Comparison of ENCODE assay signal across 14 mouse cellular contexts in genomic region chr19:43726510-43727146, GRCm38 (mm10). TPM values are rescaled to one million over a fixed set of nuclear protein-coding genes. Genes with fewer than 3 reads are reported as not detected.
DNase-seq lines count a peak whose midpoint lies in the region; ATAC-seq and TF ChIP-seq lines count a peak whose summit lies in the region.
"Had no signal": no experiment of that assay in that cellular context is flagged by ENCODE, and none has a peak within 500 bp of the region (broad histone marks: within the 10 kb centered on the region; RNA-seq: fewer than 3 reads in every experiment).

No protein-coding gene starts in this region.

- peaks cover 15% of the 10 kb centered on the region for H3K4me1 ChIP-seq in liver, embryonic 13.5 days (replicated peaks)
- H3K4me1 ChIP-seq in MEL (ENCODE audit: control insufficient read depth in 1 of 2, insufficient read depth in 2 of 2, low read length in 2 of 2) = peaks cover 0 to 3% of the 10 kb centered on the region in 2 experiments; a peak in 1 of 4 replicates
- peaks cover 5% of the 10 kb centered on the region; the same call in 1 of the 2 replicates for H3K4me1 ChIP-seq in intestine, embryonic 15.5 days (replicated peaks)

- WGBS in liver, embryonic 13.5 days (ENCODE audit: insufficient replicate concordance) = 69% methylated on average over 15 of the region's 15 CpGs
- WGBS in intestine, embryonic 15.5 days = 93% methylated on average over 15 of the region's 15 CpGs

- no peak overlapping the region for H3K4me2 ChIP-seq in liver, embryonic 13.5 days
- no peak overlapping the region for H3K4me2 ChIP-seq in intestine, embryonic 15.5 days (replicated peaks)
- H3K4me2 ChIP-seq: embryonic facial prominence, embryonic 13.5 days had no signal

- no peak for TF ChIP-seq POLR2A in MEL (IDR thresholded peaks at IDR 0.05; ENCODE audit: control insufficient read depth in 1 of 2, insufficient read depth in 1 of 2, low read depth in 1 of 2, low read length in 2 of 2, poor library complexity in 1 of 2)

- H3K36me3 ChIP-seq in liver, embryonic 13.5 days = peaks cover 24% of the 10 kb centered on the region
- H3K36me3 ChIP-seq in MEL (ENCODE audit: control insufficient read depth in 1 of 2, insufficient read depth in 2 of 2, low read length in 2 of 2) = peaks cover 0 to 3% of the 10 kb centered on the region in 2 experiments; a peak in 2 of 4 replicates
- H3K36me3 ChIP-seq in intestine, embryonic 15.5 days = peaks cover 27% of the 10 kb centered on the region; the same call in 1 of the 2 replicates
- H3K36me3 ChIP-seq in splenic B cell, adult 2 months (ENCODE audit: control insufficient read depth, insufficient read depth, low read length, poor library complexity, severe bottlenecking) = peaks cover 4% of the 10 kb centered on the region; the same call in 1 of the 2 replicates

- TF ChIP-seq CTCF in MEL (IDR thresholded peaks at IDR 0.05 in 2 of 3, conservative IDR thresholded peaks at IDR 0.05 in 1 of 3; ENCODE audit: control insufficient read depth in 1 of 3, insufficient read depth in 1 of 3, low read depth in 2 of 3, low read length in 3 of 3, poor library complexity in 1 of 3, severe bottlenecking in 1 of 3) = no peak

- no peaks in the 10 kb centered on the region for H3K79me2 ChIP-seq in MEL (ENCODE audit: control insufficient read depth, insufficient read depth, low read length, poor library complexity)

- no peak for DNase-seq in liver, embryonic 13.5 days
- DNase-seq in liver (no peak), MEL (ENCODE audit: low read depth, low spot score) (peak; percentile 34)
- peak; percentile 87 for DNase-seq in splenic B cell, adult 2 months (ENCODE audit: low read depth, low spot score)
- no peak for DNase-seq in layer of hippocampus, adult 18-20 months (ENCODE audit: low spot score in 2 of 2)
- DNase-seq in urinary bladder, adult 18-20 months (ENCODE audit: low spot score in 2 of 2) = no peak
- DNase-seq: cerebellum, adult 11-12 months; midbrain, embryonic 14.5 days; right cerebral cortex, postnatal 14 days; thymus, postnatal 25 days had no signal

- TF ChIP-seq EP300 in MEL (IDR thresholded peaks at IDR 0.05; ENCODE audit: low read depth in 1 of 2, low read length in 2 of 2) = no peak

- H3K4me3 ChIP-seq in liver, embryonic 13.5 days (replicated peaks) = no peak overlapping the region
- H3K4me3 ChIP-seq in MEL (ENCODE audit: control insufficient read depth in 1 of 2, insufficient read depth in 1 of 2, low read depth in 2 of 2, low read length in 2 of 2) = no peak overlapping the region
- no peak overlapping the region for H3K4me3 ChIP-seq in intestine, embryonic 15.5 days (replicated peaks)
- H3K4me3 ChIP-seq: embryonic facial prominence, embryonic 13.5 days had no signal

- no peak for TF ChIP-seq RAD21 in MEL (IDR thresholded peaks at IDR 0.05; ENCODE audit: low read depth, low read length)

- H3K27ac ChIP-seq in liver, embryonic 13.5 days = no peak overlapping the region
- no peak overlapping the region for H3K27ac ChIP-seq in MEL (ENCODE audit: control insufficient read depth, low read depth, low read length)
- no peak overlapping the region for H3K27ac ChIP-seq in intestine, embryonic 15.5 days
- H3K27ac ChIP-seq: embryonic facial prominence, embryonic 13.5 days; macrophage had no signal

- ATAC-seq in liver, embryonic 13.5 days (ENCODE audit: low read depth) = 0 out of 2 replicates have a peak, but pooled peaks have one; percentile 5
- ATAC-seq in intestine, embryonic 15.5 days = peak; percentile 28; the same call in 1 of the 2 replicates

- no peaks in the 10 kb centered on the region for H3K27me3 ChIP-seq in liver, embryonic 13.5 days
- H3K27me3 ChIP-seq in MEL (ENCODE audit: control insufficient read depth in 1 of 2, insufficient read depth in 2 of 2, low read length in 2 of 2) = no peaks in the 10 kb centered on the region
- H3K27me3 ChIP-seq in intestine, embryonic 15.5 days (replicated peaks) = no peaks in the 10 kb centered on the region
- no peaks in the 10 kb centered on the region for H3K27me3 ChIP-seq in splenic B cell, adult 2 months (ENCODE audit: control insufficient read depth, insufficient read depth, low read length, poor library complexity, severe bottlenecking)
- H3K27me3 ChIP-seq: embryonic facial prominence, embryonic 13.5 days had no signal

- H3K9ac ChIP-seq in liver, embryonic 13.5 days = no peak overlapping the region
- no peak overlapping the region for H3K9ac ChIP-seq in MEL (ENCODE audit: control insufficient read depth, low read depth, low read length, poor library complexity, severe bottlenecking)
- H3K9ac ChIP-seq in intestine, embryonic 15.5 days = no peak overlapping the region
- H3K9ac ChIP-seq: embryonic facial prominence, embryonic 13.5 days had no signal

- no peaks in the 10 kb centered on the region for H3K9me3 ChIP-seq in liver, embryonic 13.5 days (replicated peaks)
- H3K9me3 ChIP-seq in MEL (replicated peaks; ENCODE audit: insufficient read depth, low read length) = no peaks in the 10 kb centered on the region
- no peaks in the 10 kb centered on the region for H3K9me3 ChIP-seq in intestine, embryonic 15.5 days
- H3K9me3 ChIP-seq: embryonic facial prominence, embryonic 13.5 days had no signal

TF ChIP-seq in MEL, 35 proteins besides CTCF, POLR2A, EP300 and RAD21:
- TF ChIP-seq NRF1 (IDR thresholded peaks at IDR 0.05; ENCODE audit: insufficient read depth, low read depth, low read length, poor library complexity, severe bottlenecking) = no peak
- no peak for TF ChIP-seq GABPA (IDR thresholded peaks at IDR 0.05; ENCODE audit: low read depth, low read length)
- TF ChIP-seq ZC3H11A (IDR thresholded peaks at IDR 0.05; ENCODE audit: low read depth, low read length) = no peak
- no peak for TF ChIP-seq GATA1 (IDR thresholded peaks at IDR 0.05; ENCODE audit: low read depth, low read length)
- no peak for TF ChIP-seq CHD2 (IDR thresholded peaks at IDR 0.05; ENCODE audit: low read length)
- no peak for TF ChIP-seq ZMIZ1 (IDR thresholded peaks at IDR 0.05; ENCODE audit: low read depth, low read length)
- no peak for TF ChIP-seq SIN3A (IDR thresholded peaks at IDR 0.05; ENCODE audit: low read length)
- no peak for TF ChIP-seq ELF1 (IDR thresholded peaks at IDR 0.05; ENCODE audit: low read depth, low read length)
- no peak for TF ChIP-seq SMC3 (IDR thresholded peaks at IDR 0.05; ENCODE audit: low read depth, low read length)
- TF ChIP-seq MAZ (IDR thresholded peaks at IDR 0.05; ENCODE audit: low read depth, low read length) = no peak
TF ChIP-seq in MEL: peak in this region for 0.

RNA-seq across cellular contexts. Expression of gene Cutc, which starts 26.2 kb away (rescaled TPM):
- polyA plus RNA-seq in liver, embryonic 13.5 days (2015; fragmentation: Nextera tagmentation; extraction: Ambion mirVana) = 14.7 and 14.8 TPM in 2 replicates
- 10.0 and 10.1 TPM in 2 replicates for total RNA-seq in MEL (2012; rRNA removed)
- 10 to 100 TPM in 1 of 2 experiments, not detected in 1; 18.8 TPM for polyA plus RNA-seq in MEL (2012; ENCODE audit: insufficient read depth in 1 of 2, insufficient read length in 2 of 2, low read depth in 1 of 2, low replicate concordance in 2 of 2, missing spikeins in 1 of 2)
- polyA plus RNA-seq in intestine, embryonic 15.5 days (2015; fragmentation: Nextera tagmentation; extraction: Ambion mirVana) = 24.8 and 25.9 TPM in 2 replicates
- total RNA-seq in layer of hippocampus, adult 18-20 months (2021) = 1 to 10 TPM; 5.2 to 7.8 TPM

RNA-seq across cellular contexts. Expression of gene Cox15, which starts 26.2 kb away (rescaled TPM):
- 7.0 TPM in 2 replicates for polyA plus RNA-seq in liver, embryonic 13.5 days (2015; fragmentation: Nextera tagmentation; extraction: Ambion mirVana)
- total RNA-seq in MEL (2012; rRNA removed) = 30.1 and 32.4 TPM in 2 replicates
- 10 to 100 TPM; 30.2 to 59.1 TPM for polyA plus RNA-seq in MEL (2012; ENCODE audit: insufficient read depth in 1 of 2, insufficient read length in 2 of 2, low read depth in 1 of 2, low replicate concordance in 2 of 2, missing spikeins in 1 of 2)
- 12.2 and 14.2 TPM in 2 replicates for polyA plus RNA-seq in intestine, embryonic 15.5 days (2015; fragmentation: Nextera tagmentation; extraction: Ambion mirVana)
- 10 to 100 TPM; 11.8 to 16.5 TPM for total RNA-seq in layer of hippocampus, adult 18-20 months (2021)

RNA-seq across cellular contexts. Expression of gene Entpd7, which starts 37.2 kb away (rescaled TPM):
- 3.0 and 3.2 TPM in 2 replicates for polyA plus RNA-seq in liver, embryonic 13.5 days (2015; fragmentation: Nextera tagmentation; extraction: Ambion mirVana)
- 7.7 and 8.0 TPM in 2 replicates for total RNA-seq in MEL (2012; rRNA removed)
- polyA plus RNA-seq in MEL (2012; ENCODE audit: insufficient read depth in 1 of 2, insufficient read length in 2 of 2, low read depth in 1 of 2, low replicate concordance in 2 of 2, missing spikeins in 1 of 2) = 1 to 10 TPM in 1 of 2 experiments, not detected in 1; 4.2 TPM
- polyA plus RNA-seq in intestine, embryonic 15.5 days (2015; fragmentation: Nextera tagmentation; extraction: Ambion mirVana) = 21.1 and 24.4 TPM in 2 replicates
- total RNA-seq in layer of hippocampus, adult 18-20 months (2021) = 10 to 100 TPM; 15.9 to 16.7 TPM

RNA-seq across cellular contexts. Expression of gene Slc25a28, which starts 51.9 kb away (rescaled TPM):
- 6.3 and 6.8 TPM in 2 replicates for polyA plus RNA-seq in liver, embryonic 13.5 days (2015; fragmentation: Nextera tagmentation; extraction: Ambion mirVana)
- total RNA-seq in MEL (2012; rRNA removed) = 57.9 and 58.2 TPM in 2 replicates
- 100 to 1,000 TPM in 1 of 2 experiments, not detected in 1; 110 TPM for polyA plus RNA-seq in MEL (2012; ENCODE audit: insufficient read depth in 1 of 2, insufficient read length in 2 of 2, low read depth in 1 of 2, low replicate concordance in 2 of 2, missing spikeins in 1 of 2)
- polyA plus RNA-seq in intestine, embryonic 15.5 days (2015; fragmentation: Nextera tagmentation; extraction: Ambion mirVana) = 19.1 and 19.9 TPM in 2 replicates
- total RNA-seq in layer of hippocampus, adult 18-20 months (2021) = 10 to 100 TPM; 42.4 to 43.8 TPM

RNA-seq across cellular contexts. Expression of gene Abcc2, which starts 55.4 kb away (rescaled TPM):
- 8.5 and 8.9 TPM in 2 replicates for polyA plus RNA-seq in liver, embryonic 13.5 days (2015; fragmentation: Nextera tagmentation; extraction: Ambion mirVana)
- total RNA-seq in MEL (2012; rRNA removed) = not detected in 2 replicates
- polyA plus RNA-seq in MEL (2012; ENCODE audit: insufficient read depth in 1 of 2, insufficient read length in 2 of 2, low read depth in 1 of 2, low replicate concordance in 2 of 2, missing spikeins in 1 of 2) = under 1 TPM in 1 of 2 experiments, not detected in 1; 0.04 TPM
- polyA plus RNA-seq in intestine, embryonic 15.5 days (2015; fragmentation: Nextera tagmentation; extraction: Ambion mirVana) = 16.7 and 24.3 TPM in 2 replicates
- total RNA-seq in layer of hippocampus, adult 18-20 months (2021) = under 1 TPM in 1 of 2 experiments, not detected in 1; 0.05 TPM
- polyA plus RNA-seq: forebrain, embryonic 11.5 days; midbrain, embryonic 14.5 days had no signal

Comparison
In these comparisons a context has a peak if more than half of its experiments do, and no peak if none do; other contexts are left out.
1. DNase-seq: peak in MEL (single experiment) and splenic B cell, adult 2 months (single experiment); none in liver, embryonic 13.5 days (single experiment), liver (single experiment), layer of hippocampus, adult 18-20 months (0 of 2) and urinary bladder, adult 18-20 months (0 of 2).